Mouse (Mus musculus) testis, adult 2 months (tissue): ENCODE results near the gene Arid1b.

Source experiments
- CTCF ChIP-seq: fragments of 200-500 bp; IDR thresholded peaks from 2 replicates; pipeline ENCODE4 v1.5.1; 2012; ENCODE audit warnings: low read depth, mild to moderate bottlenecking, inconsistent platforms, low read length, moderate library complexity; ENCODE audit not compliant: control insufficient read depth, insufficient read depth, insufficient replicate concordance
- POLR2A ChIP-seq: fragments of 200-500 bp; IDR thresholded peaks from 2 replicates; pipeline ENCODE4 v1.6.1; 2012; ENCODE audit warnings: low read depth, mild to moderate bottlenecking, inconsistent platforms, low read length, moderate library complexity; ENCODE audit not compliant: control insufficient read depth

- TF ChIP-seq POLR2A, result no peak
- TF ChIP-seq CTCF, result no peak
Observed at GRCm38 (mm10) chr17:5072539-5072938, 78.4 kb downstream of the Arid1b start.
